Mouse (Mus musculus) olfactory bulb, adult 2 months (tissue): ENCODE results near the gene Coq8b. TPM values are rescaled to one million over a fixed set of nuclear protein-coding genes. Genes with fewer than 3 reads are reported as not detected.

ENCODE experiments used
- H3K27ac ChIP-seq: fragments of 200-500 bp; 2 replicates; pipeline ENCODE4 v1.5.1; 2012; ENCODE audit warnings: low read depth, low read length; ENCODE audit not compliant: insufficient read depth
- H3K4me1 ChIP-seq: fragments of 200-500 bp; 2 replicates; pipeline ENCODE4 v1.6.1; 2012; ENCODE audit warnings: low read length; ENCODE audit not compliant: control insufficient read depth, insufficient read depth
- H3K4me3 ChIP-seq: fragments of 200-500 bp; 2 replicates; pipeline ENCODE4 v1.5.1; 2012; ENCODE audit warnings: mild to moderate bottlenecking, low read depth, low read length, moderate library complexity; ENCODE audit not compliant: insufficient read depth
- CTCF ChIP-seq: fragments of 200-500 bp; IDR thresholded peaks from 2 replicates; pipeline ENCODE4 v1.5.1; 2012; ENCODE audit warnings: low read depth, mild to moderate bottlenecking, low read length, moderate library complexity; ENCODE audit not compliant: insufficient read depth
- POLR2A ChIP-seq: fragments of 200-500 bp; IDR thresholded peaks from 2 replicates; pipeline ENCODE4 v1.6.1; 2012; ENCODE audit warnings: mild to moderate bottlenecking, low read depth, low read length, moderate library complexity; ENCODE audit not compliant: insufficient read depth
- WGBS: fragments of 180-500 bp; shearing (Covaris S2); methylation state at CpG from one replicate; pipeline ENCODE4 v1.1.7; 2018; 5-methylcytosine and 5-hydroxymethylcytosine counted together
- polyA plus RNA-seq: library from polyadenylated mRNA; stranded (reverse); fragments of >200 nt; gene quantifications from 2 replicates; pipeline ENCODE4 v1.2.4, GENCODE M21; 2012; ENCODE audit warnings: low replicate concordance; ENCODE audit not compliant: missing spikeins, insufficient read depth, insufficient read length

Coq8b gene
- polyA plus RNA-seq: not detected in 2 replicates

- peak within 1 kb of the TSS; percentile 90 for H3K27ac ChIP-seq
- H3K4me3 ChIP-seq: peak within 1 kb of the TSS; percentile 78
- peaks cover 24% of the 10 kb centered on the region for H3K4me1 ChIP-seq
- under 1% methylated on average over 25 of the region's 25 CpGs for WGBS
- TF ChIP-seq POLR2A: peak; percentile 57
- TF ChIP-seq CTCF: no peak
Measured at GRCm38 (mm10) chr7:27232781-27233281, at the start of gene Coq8b. Gene Coq8b, plus strand, starts transcription at chr7:27233023.

- no peak for TF ChIP-seq POLR2A
- no peak; the same call in 1 of the 2 replicates for TF ChIP-seq CTCF
- 63% methylated on average over 3 of the region's 3 CpGs for WGBS
- no peak overlapping the region for H3K27ac ChIP-seq
- no peaks in the 10 kb centered on the region for H3K4me1 ChIP-seq
- H3K4me3 ChIP-seq: no peak overlapping the region
Measured at GRCm38 (mm10) chr7:27184964-27185363, 47.9 kb upstream of the Coq8b start.

- 86% methylated on average over 5 of the region's 5 CpGs for WGBS
- Histone ChIP-seq H3K27ac (no peak overlapping the region), H3K4me1 (no peaks in the 10 kb centered on the region), H3K4me3 (no peak overlapping the region)
- no peak for TF ChIP-seq POLR2A
- no peak for TF ChIP-seq CTCF
Measured at GRCm38 (mm10) chr7:27185986-27186385, 46.8 kb upstream of the Coq8b start.

- H3K27ac ChIP-seq: no peak overlapping the region
- peaks cover 7% of the 10 kb centered on the region; the same call in 1 of the 2 replicates for H3K4me1 ChIP-seq
- TF ChIP-seq CTCF (no peak), POLR2A (no peak)
- WGBS: 95% methylated on average over 10 of the region's 10 CpGs
- no peak overlapping the region for H3K4me3 ChIP-seq
Measured at GRCm38 (mm10) chr7:27189271-27189931, 43.4 kb upstream of the Coq8b start.

GRCm38 (mm10) chr7:27192434-27192833, 40.4 kb upstream of the Coq8b start:
- Histone ChIP-seq H3K4me1 (peaks cover 9% of the 10 kb centered on the region), H3K4me3 (no peak overlapping the region), H3K27ac (no peak overlapping the region)
- 95% methylated on average over 5 of the region's 5 CpGs for WGBS
- TF ChIP-seq CTCF: no peak
- no peak for TF ChIP-seq POLR2A

GRCm38 (mm10) chr7:27193731-27194130, 39.1 kb upstream of the Coq8b start:
- TF ChIP-seq POLR2A: no peak
- no peak for TF ChIP-seq CTCF
- WGBS: 62% methylated on average over 4 of the region's 4 CpGs
- H3K27ac ChIP-seq: no peak overlapping the region
- peaks cover 9% of the 10 kb centered on the region for H3K4me1 ChIP-seq
- no peak overlapping the region for H3K4me3 ChIP-seq

GRCm38 (mm10) chr7:27195681-27196611, 36.9 kb upstream of the Coq8b start, which contains the start of the genes BC024978 and Snrpa:
Gene BC024978, plus strand, starts transcription at chr7:27195781.
Gene Snrpa, minus strand, starts transcription at chr7:27196271.
- Histone ChIP-seq H3K4me1 (peaks cover 9% of the 10 kb centered on the region), H3K27ac (peak within 1 kb of the TSS; percentile 93), H3K4me3 (peak within 1 kb of the TSS; percentile 97)
- TF ChIP-seq CTCF (no peak), POLR2A (0 out of 2 replicates have a peak, but pooled peaks have one; percentile 7)
- 1% methylated on average over 64 of the region's 64 CpGs for WGBS

- Histone ChIP-seq H3K4me1 (peaks cover 9% of the 10 kb centered on the region), H3K27ac (no peak overlapping the region), H3K4me3 (no peak overlapping the region)
- TF ChIP-seq POLR2A: no peak
- no peak for TF ChIP-seq CTCF
- 89% methylated on average over 3 of the region's 3 CpGs for WGBS
Measured at GRCm38 (mm10) chr7:27197136-27197535, 35.7 kb upstream of the Coq8b start.

GRCm38 (mm10) chr7:27197634-27198033, 35.2 kb upstream of the Coq8b start:
- Histone ChIP-seq H3K4me1 (peaks cover 9% of the 10 kb centered on the region), H3K27ac (no peak overlapping the region), H3K4me3 (no peak overlapping the region)
- 92% methylated on average over 8 of the region's 8 CpGs for WGBS
- TF ChIP-seq CTCF: no peak
- no peak for TF ChIP-seq POLR2A
